Mouse (Mus musculus): ENCODE results near the gene Sycp3. TPM values are rescaled to one million over a fixed set of nuclear protein-coding genes. Genes with fewer than 3 reads are reported as not detected.
"Not testable (repeated sequence)": the region's sequence is repeated elsewhere in the genome, so short reads cannot be mapped to it uniquely, and the experiment has no call there.

Sycp3 gene
- polyA plus RNA-seq, 1 experiment, result 0.54 TPM

DNA sequence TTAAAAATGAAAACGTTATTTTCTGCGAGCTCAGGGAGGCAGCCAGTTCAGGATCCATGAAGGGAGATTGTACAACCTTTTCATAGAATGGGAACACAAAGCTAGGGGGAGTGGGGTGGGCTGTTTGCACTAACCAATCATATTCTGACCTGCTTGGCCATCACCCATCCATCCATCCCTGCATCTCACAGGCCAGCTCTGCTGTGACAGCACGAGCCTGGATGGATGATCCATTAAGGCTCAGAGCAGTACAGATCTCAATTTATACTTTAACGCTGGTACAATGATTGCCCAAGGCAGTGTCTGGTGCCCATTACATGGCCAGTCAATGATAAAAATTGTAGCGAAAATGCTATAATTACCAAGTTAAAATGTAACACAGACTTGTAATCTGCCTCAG is 32.5 kb upstream of the Sycp3 start:
- Histone ChIP-seq H3K27ac (ENCODE audit: insufficient read depth, low read length) (no peak overlapping the region), H3K27me3 (ENCODE audit: control insufficient read depth, insufficient read depth, low read length) (no peaks in the 10 kb centered on the region), H3K4me3 (replicated peaks; ENCODE audit: insufficient read depth, low read depth, low read length) (no peak overlapping the region), H3K4me1 (ENCODE audit: control insufficient read depth, insufficient read depth, low read length) (no peaks in the 10 kb centered on the region)
- no peak for DNase-seq
- TF ChIP-seq CTCF (IDR thresholded peaks at IDR 0.05; ENCODE audit: borderline replicate concordance, insufficient read depth, low read depth, low read length) (no peak), POLR2A (IDR thresholded peaks at IDR 0.05; ENCODE audit: borderline replicate concordance, insufficient read depth, low read length) (no peak)
- 52% methylated on average over 5 of the region's 5 CpGs for WGBS

DNA sequence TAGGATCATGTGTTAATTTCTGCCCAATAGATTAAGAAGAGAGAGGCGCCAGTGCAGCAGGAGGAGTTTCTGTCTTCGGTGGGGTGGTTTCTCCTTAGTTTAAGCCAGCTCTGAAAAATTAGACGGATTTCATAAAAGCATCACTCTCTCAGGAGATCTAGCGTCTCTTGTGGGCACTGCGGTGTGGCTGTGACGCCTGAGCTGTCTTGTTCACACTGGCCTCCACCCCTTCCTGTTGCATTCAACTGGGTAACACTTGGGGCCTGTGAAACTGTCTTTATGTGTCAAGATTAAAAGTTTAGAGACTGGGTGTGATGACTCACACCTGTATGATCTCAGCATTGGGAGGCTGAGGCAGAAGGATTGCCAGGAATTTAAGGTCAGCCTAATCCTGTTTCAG is 31.4 kb upstream of the Sycp3 start:
- Histone ChIP-seq H3K4me1 (ENCODE audit: control insufficient read depth, insufficient read depth, low read length) (no peaks in the 10 kb centered on the region), H3K27me3 (ENCODE audit: control insufficient read depth, insufficient read depth, low read length) (no peaks in the 10 kb centered on the region), H3K4me3 (replicated peaks; ENCODE audit: insufficient read depth, low read depth, low read length) (no peak overlapping the region), H3K27ac (ENCODE audit: insufficient read depth, low read length) (no peak overlapping the region)
- DNase-seq, result no peak
- no peak for TF ChIP-seq CTCF (IDR thresholded peaks at IDR 0.05; ENCODE audit: borderline replicate concordance, insufficient read depth, low read depth, low read length)
- TF ChIP-seq POLR2A (IDR thresholded peaks at IDR 0.05; ENCODE audit: borderline replicate concordance, insufficient read depth, low read length), result no peak
- 94% methylated on average over 6 of the region's 6 CpGs for WGBS

- H3K27me3 ChIP-seq (ENCODE audit: control insufficient read depth, insufficient read depth, low read length), result no peaks in the 10 kb centered on the region
- TF ChIP-seq POLR2A (IDR thresholded peaks at IDR 0.05; ENCODE audit: borderline replicate concordance, insufficient read depth, low read length) (no peak), CTCF (IDR thresholded peaks at IDR 0.05; ENCODE audit: borderline replicate concordance, insufficient read depth, low read depth, low read length) (no peak)
- no peak overlapping the region for H3K27ac ChIP-seq (ENCODE audit: insufficient read depth, low read length)
- no peak overlapping the region for H3K4me3 ChIP-seq (replicated peaks; ENCODE audit: insufficient read depth, low read depth, low read length)
- DNase-seq, result no peak
- H3K4me1 ChIP-seq (ENCODE audit: control insufficient read depth, insufficient read depth, low read length), result no peaks in the 10 kb centered on the region
- WGBS, result 85% methylated on average over 6 of the region's 6 CpGs
These were observed 18.1 kb upstream of the Sycp3 start for GRCm38 (mm10) chr10:88441224-88441623.

- no peaks in the 10 kb centered on the region for H3K4me1 ChIP-seq (ENCODE audit: control insufficient read depth, insufficient read depth, low read length)
- TF ChIP-seq CTCF (IDR thresholded peaks at IDR 0.05; ENCODE audit: borderline replicate concordance, insufficient read depth, low read depth, low read length) (no peak), POLR2A (IDR thresholded peaks at IDR 0.05; ENCODE audit: borderline replicate concordance, insufficient read depth, low read length) (no peak)
- H3K27ac ChIP-seq (ENCODE audit: insufficient read depth, low read length), result no peak overlapping the region
- H3K27me3 ChIP-seq (ENCODE audit: control insufficient read depth, insufficient read depth, low read length), result no peaks in the 10 kb centered on the region
- peak; percentile 42 to 77 for DNase-seq
- WGBS, result 35% methylated on average over 2 of the region's 2 CpGs
- no peak overlapping the region for H3K4me3 ChIP-seq (replicated peaks; ENCODE audit: insufficient read depth, low read depth, low read length)
These were observed 8.1 kb upstream of the Sycp3 start for GRCm38 (mm10) chr10:88451221-88451620.

GRCm38 (mm10) chr10:88451990-88452389 is 7.4 kb upstream of the Sycp3 start:
- H3K4me1 ChIP-seq (ENCODE audit: control insufficient read depth, insufficient read depth, low read length), result no peaks in the 10 kb centered on the region
- 87% methylated on average over 6 of the region's 6 CpGs for WGBS
- no peak overlapping the region for H3K27ac ChIP-seq (ENCODE audit: insufficient read depth, low read length)
- TF ChIP-seq POLR2A (IDR thresholded peaks at IDR 0.05; ENCODE audit: borderline replicate concordance, insufficient read depth, low read length) (no peak), CTCF (IDR thresholded peaks at IDR 0.05; ENCODE audit: borderline replicate concordance, insufficient read depth, low read depth, low read length) (no peak)
- H3K27me3 ChIP-seq (ENCODE audit: control insufficient read depth, insufficient read depth, low read length), result no peaks in the 10 kb centered on the region
- no peak overlapping the region for H3K4me3 ChIP-seq (replicated peaks; ENCODE audit: insufficient read depth, low read depth, low read length)
- no peak for DNase-seq

- Histone ChIP-seq H3K27ac (ENCODE audit: insufficient read depth, low read length) (no peak overlapping the region), H3K27me3 (ENCODE audit: control insufficient read depth, insufficient read depth, low read length) (no peaks in the 10 kb centered on the region), H3K4me1 (ENCODE audit: control insufficient read depth, insufficient read depth, low read length) (no peaks in the 10 kb centered on the region), H3K4me3 (replicated peaks; ENCODE audit: insufficient read depth, low read depth, low read length) (no peak overlapping the region)
- TF ChIP-seq POLR2A (IDR thresholded peaks at IDR 0.05; ENCODE audit: borderline replicate concordance, insufficient read depth, low read length) (no peak), CTCF (IDR thresholded peaks at IDR 0.05; ENCODE audit: borderline replicate concordance, insufficient read depth, low read depth, low read length) (no peak)
- DNase-seq, result no peak
- WGBS, result 55% methylated on average over 6 of the region's 6 CpGs
These were observed 1.6 kb upstream of the Sycp3 start for GRCm38 (mm10) chr10:88457816-88458215.

GRCm38 (mm10) chr10:88460122-88460820 is 902 bp downstream of the Sycp3 start:
- DNase-seq, result no peak
- TF ChIP-seq POLR2A (IDR thresholded peaks at IDR 0.05; ENCODE audit: borderline replicate concordance, insufficient read depth, low read length) (no peak), CTCF (IDR thresholded peaks at IDR 0.05; ENCODE audit: borderline replicate concordance, insufficient read depth, low read depth, low read length) (no peak)
- H3K27me3 ChIP-seq (ENCODE audit: control insufficient read depth, insufficient read depth, low read length), result no peaks in the 10 kb centered on the region
- WGBS, result 84% methylated on average over 18 of the region's 18 CpGs
- no peaks in the 10 kb centered on the region for H3K4me1 ChIP-seq (ENCODE audit: control insufficient read depth, insufficient read depth, low read length)
- no peak overlapping the region for H3K27ac ChIP-seq (ENCODE audit: insufficient read depth, low read length)
- H3K4me3 ChIP-seq (replicated peaks; ENCODE audit: insufficient read depth, low read depth, low read length), result no peak overlapping the region

DNA sequence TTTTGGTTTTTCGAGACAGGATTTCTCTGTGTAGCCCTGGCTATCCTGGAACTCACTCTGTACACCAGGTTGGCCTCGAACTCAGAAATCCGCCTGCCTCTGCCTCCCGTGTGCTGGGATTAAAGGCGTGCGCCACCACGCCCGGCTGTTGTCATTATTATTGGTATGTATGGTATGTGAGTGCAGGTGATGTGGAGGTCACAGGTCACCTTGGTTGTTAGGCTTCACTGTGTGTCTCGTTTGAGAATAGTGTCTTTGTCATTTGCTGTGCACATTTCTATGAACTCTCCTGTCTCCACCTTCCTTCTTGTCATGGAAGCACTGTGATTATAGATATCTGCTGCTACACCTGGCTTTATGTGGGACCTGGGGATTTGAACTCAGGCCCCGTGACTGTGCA is 23.5 kb downstream of the Sycp3 start:
- H3K27ac ChIP-seq (ENCODE audit: insufficient read depth, low read length); H3K4me3 ChIP-seq (replicated peaks; ENCODE audit: insufficient read depth, low read depth, low read length); DNase-seq; H3K4me1 ChIP-seq (ENCODE audit: control insufficient read depth, insufficient read depth, low read length); H3K27me3 ChIP-seq (ENCODE audit: control insufficient read depth, insufficient read depth, low read length): not testable (repeated sequence)
- 92% methylated on average over 10 of the region's 10 CpGs for WGBS

All from cerebellum, adult 2 months (tissue).